Mouse (Mus musculus) small intestine, adult 2 months (tissue): ENCODE results near the gene Ipmk. TPM values are rescaled to one million over a fixed set of nuclear protein-coding genes. Genes with fewer than 3 reads are reported as not detected.

Experiments
- H3K27ac ChIP-seq: fragments of 200-500 bp; 2 replicates; pipeline ENCODE4 v1.5.1; 2012; ENCODE audit warnings: low read depth, low read length, control low read depth, inconsistent platforms; ENCODE audit not compliant: insufficient read depth
- H3K27me3 ChIP-seq: fragments of 200-500 bp; 2 replicates; pipeline ENCODE4 v1.6.1; 2012; ENCODE audit warnings: mild to moderate bottlenecking, moderate library complexity, low read length, inconsistent platforms; ENCODE audit not compliant: control insufficient read depth, insufficient read depth
- H3K36me3 ChIP-seq: fragments of 200-500 bp; 2 replicates; pipeline ENCODE4 v1.6.1; 2012; ENCODE audit warnings: mild to moderate bottlenecking, low read length, control low read depth, inconsistent platforms; ENCODE audit not compliant: control insufficient read depth, insufficient read depth
- H3K4me1 ChIP-seq: fragments of 200-500 bp; 2 replicates; pipeline ENCODE4 v1.6.1; 2012; ENCODE audit warnings: low read length, inconsistent platforms, mixed read lengths; ENCODE audit not compliant: control insufficient read depth, insufficient read depth, insufficient read length
- H3K4me3 ChIP-seq: fragments of 200-500 bp; 2 replicates; pipeline ENCODE4 v1.5.1; 2012; ENCODE audit warnings: low read depth, mild to moderate bottlenecking, control low read depth, inconsistent platforms, low read length, moderate library complexity
- CTCF ChIP-seq: fragments of 200-500 bp; IDR thresholded peaks from 2 replicates; pipeline ENCODE4 v1.5.1; 2012; ENCODE audit warnings: low read depth, mild to moderate bottlenecking, control low read depth, inconsistent platforms, low read length, moderate library complexity, mixed read lengths; ENCODE audit not compliant: insufficient replicate concordance, insufficient read length; ENCODE audit errors: extremely low read depth
- POLR2A ChIP-seq: fragments of 200-500 bp; IDR thresholded peaks from 2 replicates; pipeline ENCODE4 v1.6.1; 2012; ENCODE audit warnings: low read depth, mild to moderate bottlenecking, control low read depth, inconsistent platforms, low read length, moderate library complexity
- WGBS: fragments of 180-500 bp; shearing (Covaris S2); methylation state at CpG from one replicate; pipeline ENCODE4 v1.1.7; 2018; 5-methylcytosine and 5-hydroxymethylcytosine counted together
- polyA plus RNA-seq: library from polyadenylated mRNA; depleted of rRNA; stranded (reverse); fragments of >200 nt; gene quantifications from 2 replicates; pipeline ENCODE4 v1.2.3, GENCODE M21; 2012

Gene Ipmk
- polyA plus RNA-seq, 1 experiment, result 111 TPM

DNA sequence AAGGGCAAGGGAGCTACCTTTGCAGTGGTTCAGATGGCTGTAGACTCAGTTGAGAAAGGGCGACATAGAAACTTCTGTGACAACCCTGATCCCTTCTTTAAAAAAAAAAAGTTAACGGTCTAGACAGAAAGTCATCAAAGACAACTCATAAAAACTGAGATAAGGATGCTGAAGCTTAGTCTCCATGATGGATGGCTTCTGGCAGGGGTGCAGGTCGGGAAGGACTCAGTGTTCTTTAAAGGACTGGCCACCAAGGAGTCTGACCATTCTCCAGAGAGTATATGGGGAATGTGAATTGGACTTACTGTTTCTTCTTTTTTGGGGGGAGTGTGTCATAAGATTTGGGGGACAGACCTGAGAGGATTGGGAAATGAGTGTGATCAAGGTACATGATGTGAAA is 33.0 kb upstream of the Ipmk start:
- H3K27ac ChIP-seq, result no peak overlapping the region
- H3K36me3 ChIP-seq, result no peaks in the 10 kb centered on the region
- H3K4me1 ChIP-seq, result no peaks in the 10 kb centered on the region
- H3K27me3 ChIP-seq, result no peaks in the 10 kb centered on the region
- TF ChIP-seq POLR2A (no peak), CTCF (no peak)
- 44% methylated on average over 3 of the region's 3 CpGs for WGBS
- no peak overlapping the region for H3K4me3 ChIP-seq

- TF ChIP-seq CTCF, result no peak
- no peak for TF ChIP-seq POLR2A
- H3K4me1 ChIP-seq, result no peaks in the 10 kb centered on the region
- no peaks in the 10 kb centered on the region for H3K36me3 ChIP-seq
- H3K27ac ChIP-seq, result no peak overlapping the region
- 68% methylated on average over 11 of the region's 11 CpGs for WGBS
- H3K27me3 ChIP-seq, result no peaks in the 10 kb centered on the region
- H3K4me3 ChIP-seq, result no peak overlapping the region
These were observed 31.5 kb upstream of the Ipmk start for GRCm38 (mm10) chr10:71316056-71316455.

GRCm38 (mm10) chr10:71316497-71316896 is 31.1 kb upstream of the Ipmk start:
- Histone ChIP-seq H3K4me1 (no peaks in the 10 kb centered on the region), H3K27ac (no peak overlapping the region), H3K27me3 (no peaks in the 10 kb centered on the region), H3K36me3 (no peaks in the 10 kb centered on the region), H3K4me3 (no peak overlapping the region)
- no peak for TF ChIP-seq CTCF
- TF ChIP-seq POLR2A, result no peak
- 64% methylated on average over 7 of the region's 7 CpGs for WGBS

DNA sequence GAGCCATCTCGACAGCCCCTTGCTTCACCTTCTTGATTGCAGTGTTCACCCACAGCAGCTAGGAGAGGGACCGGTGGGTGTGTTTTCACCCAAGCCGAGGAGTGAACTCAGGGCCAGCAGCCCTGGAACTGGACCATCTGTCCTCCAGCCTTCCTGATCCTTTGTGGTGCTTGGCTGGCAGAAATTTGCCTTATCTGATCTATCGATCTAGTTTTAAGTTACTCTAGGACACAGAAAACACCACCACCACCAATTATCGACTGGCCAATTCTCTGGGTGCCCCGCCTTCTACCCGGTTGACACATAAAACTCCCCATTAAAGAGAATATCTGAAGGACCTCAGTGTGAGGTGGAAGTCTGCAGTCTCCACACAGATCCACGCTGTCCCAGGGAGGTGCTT is 23.9 kb upstream of the Ipmk start:
- no peaks in the 10 kb centered on the region for H3K4me1 ChIP-seq
- no peak overlapping the region for H3K27ac ChIP-seq
- 64% methylated on average over 8 of the region's 8 CpGs for WGBS
- H3K4me3 ChIP-seq, result no peak overlapping the region
- H3K27me3 ChIP-seq, result no peaks in the 10 kb centered on the region
- TF ChIP-seq POLR2A, result no peak
- no peak for TF ChIP-seq CTCF
- no peaks in the 10 kb centered on the region for H3K36me3 ChIP-seq

DNA sequence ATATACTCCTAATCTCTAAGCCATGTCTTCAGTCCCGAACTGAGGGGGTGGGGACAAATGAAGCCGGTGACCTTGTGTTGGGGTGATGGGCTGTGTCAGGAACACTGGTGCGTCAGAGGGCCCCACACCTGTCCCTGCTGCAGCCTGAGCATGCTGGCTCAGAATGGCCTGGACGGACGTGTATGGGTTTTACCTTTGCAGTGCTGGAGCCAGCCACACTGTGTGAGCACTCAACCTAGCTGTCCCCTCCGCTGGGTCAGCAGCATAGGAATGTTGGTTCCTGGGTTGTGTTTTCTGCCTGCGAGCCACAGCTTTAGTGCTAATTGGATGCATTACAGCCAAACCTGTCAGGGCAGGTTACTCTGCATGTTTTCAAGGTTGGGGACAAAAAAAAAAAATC is 21.4 kb upstream of the Ipmk start:
- 75% methylated on average over 7 of the region's 7 CpGs for WGBS
- TF ChIP-seq POLR2A (no peak), CTCF (no peak)

DNA sequence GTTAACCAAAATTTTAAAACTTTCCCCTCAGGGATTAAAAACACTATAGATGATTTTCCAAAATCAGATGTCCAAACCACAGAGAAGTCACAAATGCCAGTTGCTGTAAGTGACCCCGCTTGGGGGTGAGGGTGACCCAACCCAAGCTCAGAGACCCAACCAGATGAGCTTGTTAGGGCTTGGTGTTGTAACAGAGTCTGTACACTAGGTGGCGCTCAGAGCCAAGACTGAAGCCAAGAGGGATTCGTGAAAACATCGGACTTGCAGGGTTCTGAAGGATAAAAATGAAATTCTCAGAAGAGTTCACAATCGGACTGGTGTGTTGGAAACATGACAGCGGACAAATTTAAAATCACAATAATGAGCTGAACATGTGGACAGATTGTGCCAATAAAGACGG is 20.8 kb upstream of the Ipmk start:
- no peak overlapping the region for H3K4me3 ChIP-seq
- H3K4me1 ChIP-seq, result no peaks in the 10 kb centered on the region
- H3K27me3 ChIP-seq, result no peaks in the 10 kb centered on the region
- H3K36me3 ChIP-seq, result peaks cover 15% of the 10 kb centered on the region
- WGBS, result 12% methylated on average over 7 of the region's 7 CpGs
- no peak overlapping the region for H3K27ac ChIP-seq
- no peak for TF ChIP-seq POLR2A
- TF ChIP-seq CTCF, result peak; percentile 84; the same call in 1 of the 2 replicates

More for the DNA sequence above, 21.4 kb upstream of the Ipmk start:
- Histone ChIP-seq H3K4me1 (no peaks in the 10 kb centered on the region), H3K36me3 (peaks cover 15% of the 10 kb centered on the region), H3K4me3 (no peak overlapping the region), H3K27ac (no peak overlapping the region), H3K27me3 (no peaks in the 10 kb centered on the region)

DNA sequence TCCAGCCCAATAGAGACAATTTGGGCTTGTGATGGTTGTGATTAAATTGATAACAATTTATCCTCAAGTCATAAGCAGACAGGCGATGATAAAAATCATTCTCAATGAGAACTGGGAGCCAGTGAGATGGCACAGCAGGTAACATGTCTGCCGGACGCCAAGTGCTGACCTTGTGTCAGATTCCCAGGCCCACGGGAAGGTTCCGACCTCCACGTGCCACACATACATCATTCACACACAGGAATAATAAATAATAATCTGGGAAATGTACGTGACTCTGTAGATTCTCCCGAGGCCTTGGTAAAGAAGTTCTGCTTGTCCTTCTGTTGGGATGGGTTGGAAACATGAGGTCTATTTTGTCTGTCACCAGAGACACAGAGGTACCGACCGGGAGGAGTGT is 20.2 kb upstream of the Ipmk start:
- Histone ChIP-seq H3K36me3 (peaks cover 17% of the 10 kb centered on the region), H3K27me3 (no peaks in the 10 kb centered on the region), H3K27ac (no peak overlapping the region), H3K4me3 (no peak overlapping the region), H3K4me1 (no peaks in the 10 kb centered on the region)
- TF ChIP-seq POLR2A (no peak), CTCF (no peak)
- WGBS, result 84% methylated on average over 10 of the region's 10 CpGs

- Histone ChIP-seq H3K4me1 (no peaks in the 10 kb centered on the region), H3K27ac (no peak overlapping the region), H3K4me3 (no peak overlapping the region), H3K36me3 (peaks cover 19% of the 10 kb centered on the region), H3K27me3 (no peaks in the 10 kb centered on the region)
- TF ChIP-seq CTCF (no peak), POLR2A (no peak)
- WGBS, result 82% methylated on average over 6 of the region's 6 CpGs
These were observed 19.2 kb upstream of the Ipmk start for GRCm38 (mm10) chr10:71328382-71328781.
